Mouse (Mus musculus) heart, embryonic 13.5 days (tissue): ENCODE measurements around the gene Itih1. TPM values are rescaled to one million over a fixed set of nuclear protein-coding genes. Genes with fewer than 3 reads are reported as not detected.

Experiments used
- ATAC-seq: fragments of 200-750 bp; cut with Nextera tagmentation; 2 replicates; pipeline ENCODE4 v1.8.0; 2017; ENCODE audit warnings: moderate TSS enrichment; ENCODE audit not compliant: insufficient number of reproducible peaks, low FRiP score, low TSS enrichment; ENCODE audit errors: extremely low read depth
- H3K27ac ChIP-seq: fragments of 300-500 bp; sonication (generic); replicated peaks from 2 replicates; pipeline ENCODE4 v1.5.1; 2015; ENCODE audit warnings: moderate library complexity, mild to moderate bottlenecking, inconsistent platforms
- H3K27me3 ChIP-seq: fragments of 300-500 bp; sonication (generic); replicated peaks from 2 replicates; pipeline ENCODE4 v1.6.1; 2015; ENCODE audit warnings: mild to moderate bottlenecking, inconsistent platforms
- H3K36me3 ChIP-seq: fragments of 300-500 bp; sonication (generic); 2 replicates; pipeline ENCODE4 v1.6.1; 2015; ENCODE audit warnings: mild to moderate bottlenecking, inconsistent platforms
- H3K4me1 ChIP-seq: fragments of 300-500 bp; sonication (generic); 2 replicates; pipeline ENCODE4 v1.6.1; 2015; ENCODE audit warnings: inconsistent platforms
- H3K4me2 ChIP-seq: fragments of 300-500 bp; sonication (generic); 2 replicates; pipeline ENCODE4 v1.6.1; 2015; ENCODE audit warnings: inconsistent platforms, mild to moderate bottlenecking, moderate library complexity
- H3K4me3 ChIP-seq: fragments of 300-500 bp; sonication (generic); 2 replicates; pipeline ENCODE4 v1.5.1; 2015; ENCODE audit warnings: moderate library complexity, mild to moderate bottlenecking, inconsistent platforms
- H3K9ac ChIP-seq: fragments of 300-500 bp; sonication (generic); 2 replicates; pipeline ENCODE4 v1.6.1; 2015; ENCODE audit warnings: inconsistent platforms, mild to moderate bottlenecking, moderate library complexity
- H3K9me3 ChIP-seq: fragments of 300-500 bp; sonication (generic); 2 replicates; pipeline ENCODE4 v1.6.1; 2016; ENCODE audit warnings: inconsistent platforms
- WGBS: fragments of 180-500 bp; shearing (Covaris S2); methylation state at CpG from one replicate; pipeline ENCODE4 v1.1.7; 2015; ENCODE audit warnings: mixed read lengths; 5-methylcytosine and 5-hydroxymethylcytosine counted together
- polyA plus RNA-seq: library from polyadenylated mRNA; unstranded; fragments of >200 nt; fragmentation: Nextera tagmentation; extraction: Ambion mirVana; gene quantifications from 2 replicates; pipeline ENCODE4 v1.2.1, GENCODE M21; 2015

Gene Itih1
- polyA plus RNA-seq, 1 experiment from 2014 or later: 0.15 TPM

DNA sequence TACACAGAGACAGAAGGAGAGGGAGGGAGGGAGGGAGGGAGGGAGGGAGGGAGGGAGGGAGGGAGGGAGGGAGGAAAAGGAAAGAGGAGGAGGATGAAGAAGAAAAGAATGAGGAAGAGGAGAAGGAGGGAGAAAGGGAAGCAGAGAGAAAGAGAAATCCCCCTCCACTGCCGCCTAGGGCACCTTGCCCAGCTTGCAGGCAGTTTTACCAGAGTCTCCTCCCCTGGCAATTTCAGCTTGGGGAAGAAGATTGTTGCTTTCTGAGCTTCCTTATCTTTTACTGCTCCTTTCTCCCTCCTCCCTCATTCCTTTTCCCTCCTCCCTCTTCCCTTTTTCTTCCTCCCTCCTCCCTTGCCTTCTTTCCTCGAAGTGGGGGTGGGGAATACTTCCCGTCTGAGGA, 40.1 kb downstream of the Itih1 start:
- H3K27me3 ChIP-seq: no peaks in the 10 kb centered on the region
- H3K9ac ChIP-seq: no peak overlapping the region
- no peak overlapping the region for H3K27ac ChIP-seq
- H3K36me3 ChIP-seq: no peaks in the 10 kb centered on the region
- H3K4me1 ChIP-seq: no peaks in the 10 kb centered on the region
- 53% methylated on average over 3 of the region's 3 CpGs for WGBS
- H3K4me2 ChIP-seq: no peak overlapping the region
- no peak for ATAC-seq
- H3K9me3 ChIP-seq: no peaks in the 10 kb centered on the region
- no peak overlapping the region for H3K4me3 ChIP-seq

DNA sequence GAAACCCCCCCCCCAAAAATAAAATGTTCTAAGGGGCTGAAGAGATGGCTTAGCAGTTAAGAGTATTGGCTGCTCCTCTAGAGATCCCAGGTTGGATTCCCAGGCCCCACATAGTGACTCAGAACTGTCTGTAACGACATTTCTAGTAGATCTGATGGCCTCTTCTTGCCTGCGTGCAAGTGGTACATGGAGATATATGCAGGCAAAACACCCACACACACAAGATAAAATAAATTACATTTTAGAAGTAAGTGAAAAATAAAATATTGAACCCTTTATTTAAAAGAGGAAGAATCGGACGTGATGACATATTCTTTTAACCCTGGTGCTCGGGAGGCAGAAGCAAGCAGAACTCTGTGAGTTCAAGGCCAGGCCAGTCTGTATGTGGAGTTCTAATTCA, 40.5 kb downstream of the Itih1 start:
- Histone ChIP-seq H3K4me3 (no peak overlapping the region), H3K4me2 (no peak overlapping the region), H3K36me3 (no peaks in the 10 kb centered on the region), H3K9ac (no peak overlapping the region), H3K27ac (no peak overlapping the region), H3K27me3 (no peaks in the 10 kb centered on the region), H3K4me1 (no peaks in the 10 kb centered on the region), H3K9me3 (no peaks in the 10 kb centered on the region)
- ATAC-seq: no peak
- WGBS: 74% methylated on average over 5 of the region's 5 CpGs

DNA sequence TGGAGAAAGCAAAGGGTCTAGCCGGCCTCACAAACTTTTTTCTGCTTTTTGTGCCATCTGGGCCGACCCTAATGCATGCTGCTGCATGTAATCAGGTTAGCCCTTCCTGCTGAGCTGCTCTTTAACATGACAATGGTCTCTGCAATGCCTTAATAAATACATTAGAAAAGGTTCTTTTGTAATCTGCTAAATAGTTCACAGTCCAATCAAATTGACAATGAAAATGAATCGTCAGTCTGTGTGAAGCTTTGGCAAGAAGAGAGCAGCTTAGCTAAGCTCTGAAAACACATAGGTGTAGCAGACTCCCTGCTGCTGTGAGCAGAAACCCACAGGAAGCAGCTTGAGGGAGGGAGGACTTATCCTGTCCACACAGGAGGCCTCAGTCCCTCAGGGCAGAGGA, 43.1 kb downstream of the Itih1 start:
- ATAC-seq: no peak
- H3K36me3 ChIP-seq: no peaks in the 10 kb centered on the region
- no peak overlapping the region for H3K27ac ChIP-seq
- no peak overlapping the region for H3K4me3 ChIP-seq
- H3K9ac ChIP-seq: no peak overlapping the region
- H3K4me2 ChIP-seq: no peak overlapping the region
- no peaks in the 10 kb centered on the region for H3K27me3 ChIP-seq
- 59% methylated on average over 3 of the region's 3 CpGs for WGBS
- no peaks in the 10 kb centered on the region for H3K9me3 ChIP-seq
- no peaks in the 10 kb centered on the region; the same call in 1 of the 2 replicates for H3K4me1 ChIP-seq

DNA sequence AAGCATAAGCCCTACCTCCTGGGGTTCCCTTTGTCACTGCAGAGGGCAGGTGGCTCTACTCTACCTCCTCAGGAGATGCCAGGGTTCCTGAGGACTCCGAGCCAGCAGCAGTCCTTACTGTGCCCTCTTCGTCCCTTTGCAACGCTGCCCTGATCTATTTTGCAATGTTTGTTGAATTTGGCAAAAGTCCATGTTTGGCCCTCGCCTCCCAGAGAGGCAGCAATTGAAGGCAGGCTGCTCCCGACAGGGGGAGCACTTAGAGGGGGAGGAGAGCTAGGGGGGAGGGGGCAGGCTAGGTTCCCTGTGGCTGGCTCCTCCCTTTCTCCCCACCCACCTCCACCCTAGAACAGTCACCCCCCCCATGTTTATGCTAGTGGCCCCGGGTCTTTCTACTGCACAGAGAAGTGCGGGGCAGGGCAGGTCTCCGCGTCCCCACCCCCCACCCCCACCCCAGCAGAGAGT, 54.8 kb downstream of the Itih1 start:
- Histone ChIP-seq H3K9ac (no peak overlapping the region), H3K4me3 (no peak overlapping the region), H3K36me3 (no peaks in the 10 kb centered on the region), H3K27me3 (0 out of 2 replicates have a peak, but pooled peaks cover 9% of the 10 kb centered on the region), H3K4me2 (peak overlapping the region; percentile 47), H3K9me3 (no peaks in the 10 kb centered on the region), H3K4me1 (peaks cover 8% of the 10 kb centered on the region), H3K27ac (no peak overlapping the region)
- ATAC-seq: no peak
- WGBS: 9% methylated on average over 9 of the region's 9 CpGs

DNA sequence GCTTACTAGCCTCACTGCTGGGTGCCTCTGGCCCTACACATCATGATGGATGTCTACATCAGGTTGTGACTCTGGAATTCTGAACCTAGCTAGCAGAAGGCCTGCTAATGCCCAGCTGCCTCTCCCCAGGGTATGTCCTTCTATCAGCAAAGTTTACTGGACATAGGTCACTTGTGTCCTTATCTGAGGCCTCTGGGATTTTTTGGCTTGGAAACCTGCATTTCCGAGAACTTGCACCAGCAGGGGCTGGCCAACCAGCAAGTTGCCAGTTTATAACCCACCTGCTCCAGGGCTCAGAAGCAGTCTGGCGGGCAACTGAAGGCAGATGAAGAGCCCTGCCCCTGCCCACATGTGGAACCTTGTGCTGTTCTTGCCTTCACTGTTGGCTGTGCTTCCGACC, 56.9 kb downstream of the Itih1 start, which contains the start of gene Itih4:
TSS of gene Itih4 (plus strand) at position 273 of the 400 bp plus-strand sequence.
- 0 out of 2 replicates have a peak, but pooled peaks cover 9% of the 10 kb centered on the region for H3K27me3 ChIP-seq
- H3K9ac ChIP-seq: no peak within 1 kb of the TSS
- H3K9me3 ChIP-seq: no peaks in the 10 kb centered on the region
- H3K4me2 ChIP-seq: no peak within 1 kb of the TSS
- no peaks in the 10 kb centered on the region for H3K36me3 ChIP-seq
- no peak; the same call in 1 of the 2 replicates for ATAC-seq
- WGBS: 67% methylated on average over 3 of the region's 3 CpGs
- no peak within 1 kb of the TSS for H3K4me3 ChIP-seq
- H3K27ac ChIP-seq: no peak within 1 kb of the TSS
- H3K4me1 ChIP-seq: peaks cover 8% of the 10 kb centered on the region

DNA sequence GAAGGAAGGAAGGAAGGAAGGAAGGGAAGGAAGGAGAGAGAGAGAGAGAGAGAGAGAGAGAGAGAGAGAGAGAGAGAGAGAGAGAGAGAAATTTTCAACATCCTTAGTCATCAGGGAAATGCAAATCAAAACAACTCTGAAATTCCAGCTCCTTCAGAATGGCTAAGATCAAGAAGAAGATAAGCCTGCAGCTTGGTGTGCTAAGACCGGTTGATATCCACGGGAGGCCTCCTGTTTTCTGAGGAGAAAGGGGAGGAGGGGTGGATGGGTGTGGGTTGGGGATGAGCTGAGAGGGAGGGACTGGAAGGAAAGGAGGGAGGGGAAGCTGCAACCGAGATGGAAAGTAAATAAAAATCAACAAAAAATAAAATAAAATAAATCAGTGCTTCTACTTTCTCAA, 57.8 kb downstream of the Itih1 start:
- no peaks in the 10 kb centered on the region for H3K36me3 ChIP-seq
- no peak overlapping the region for H3K27ac ChIP-seq
- H3K4me2 ChIP-seq: no peak overlapping the region
- peaks cover 9% of the 10 kb centered on the region for H3K4me1 ChIP-seq
- whole genome bisulfite sequencing: 18% methylated on average over 3 of the region's 3 CpGs
- no peaks in the 10 kb centered on the region for H3K9me3 ChIP-seq
- H3K27me3 ChIP-seq: 0 out of 2 replicates have a peak, but pooled peaks cover 4% of the 10 kb centered on the region
- ATAC-seq: no peak
- H3K9ac ChIP-seq: no peak overlapping the region
- H3K4me3 ChIP-seq: no peak overlapping the region

DNA sequence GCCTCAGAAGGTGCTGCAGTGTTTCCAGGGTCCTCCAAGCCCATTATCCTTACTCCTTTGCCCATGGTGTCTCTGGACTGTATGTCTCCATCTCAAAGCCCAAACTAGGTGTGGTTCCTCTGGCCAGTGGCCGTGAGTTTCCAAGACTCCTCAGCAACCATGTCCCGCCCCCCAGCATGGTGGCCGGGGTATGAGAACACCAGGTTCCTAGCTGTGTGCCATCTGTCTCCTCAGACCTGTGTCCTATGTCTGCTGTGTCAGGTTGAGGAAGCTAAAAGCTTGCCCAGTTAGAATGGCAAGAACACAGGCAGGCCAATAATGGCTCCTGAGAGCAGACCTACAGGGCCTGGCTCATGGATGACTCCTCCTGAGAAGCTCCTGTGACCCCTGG, 61.4 kb downstream of the Itih1 start:
- Histone ChIP-seq H3K4me3 (no peak overlapping the region), H3K9ac (no peak overlapping the region), H3K4me2 (no peak overlapping the region), H3K4me1 (peaks cover 22% of the 10 kb centered on the region), H3K9me3 (no peaks in the 10 kb centered on the region), H3K27me3 (no peaks in the 10 kb centered on the region), H3K27ac (no peak overlapping the region), H3K36me3 (0 out of 2 replicates have a peak, but pooled peaks cover 8% of the 10 kb centered on the region)
- no peak for ATAC-seq
- WGBS: 76% methylated on average over 3 of the region's 3 CpGs

DNA sequence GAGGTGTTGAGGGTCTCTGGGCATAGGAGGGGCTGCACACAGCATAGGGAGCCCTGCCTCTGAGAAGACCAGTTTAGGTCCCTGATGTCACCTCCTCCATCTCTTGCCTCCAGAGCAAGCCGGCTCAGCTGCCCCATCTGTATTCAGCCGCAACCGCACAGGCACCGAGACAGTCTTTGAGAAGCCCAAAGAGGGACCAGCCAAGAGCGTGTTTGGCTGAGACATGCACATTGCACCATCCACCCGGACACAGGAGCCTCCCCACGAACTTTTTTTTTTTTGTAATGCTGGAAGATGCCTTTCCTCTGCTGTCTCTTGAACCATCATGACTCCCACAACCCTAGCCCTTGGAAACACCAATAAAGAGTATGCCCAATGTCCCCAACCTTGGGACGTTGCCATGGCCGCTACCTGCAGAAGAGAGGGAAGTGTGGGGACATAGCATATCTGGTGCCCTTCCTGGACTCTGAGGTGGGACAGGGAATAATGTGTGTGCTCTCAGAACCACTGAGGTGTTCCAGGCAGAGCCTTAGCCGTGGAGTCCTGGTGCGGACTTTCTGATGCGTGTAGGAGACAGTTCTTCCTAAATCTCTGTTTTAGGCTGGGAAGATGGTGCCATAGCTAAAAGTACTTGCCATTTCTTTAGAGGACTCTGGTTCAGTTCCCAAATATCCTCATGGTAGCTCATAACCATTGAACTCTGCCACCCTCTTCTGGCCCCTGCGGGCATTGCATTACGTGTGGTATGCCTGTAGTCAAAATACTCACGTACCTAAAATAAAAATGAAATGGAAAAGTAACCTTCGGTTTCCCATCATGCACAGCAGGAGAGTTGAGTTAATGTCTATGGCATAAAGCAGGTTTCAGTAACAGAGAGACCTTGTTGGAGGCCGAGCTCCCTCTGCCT, 62.0 kb downstream of the Itih1 start:
- Histone ChIP-seq H3K36me3 (0 out of 2 replicates have a peak, but pooled peaks cover 8% of the 10 kb centered on the region), H3K4me3 (no peak overlapping the region), H3K9ac (no peak overlapping the region), H3K27me3 (no peaks in the 10 kb centered on the region), H3K4me1 (peaks cover 25% of the 10 kb centered on the region), H3K9me3 (no peaks in the 10 kb centered on the region), H3K27ac (no peak overlapping the region), H3K4me2 (no peak overlapping the region)
- WGBS: 75% methylated on average over 17 of the region's 17 CpGs
- ATAC-seq: no peak

DNA sequence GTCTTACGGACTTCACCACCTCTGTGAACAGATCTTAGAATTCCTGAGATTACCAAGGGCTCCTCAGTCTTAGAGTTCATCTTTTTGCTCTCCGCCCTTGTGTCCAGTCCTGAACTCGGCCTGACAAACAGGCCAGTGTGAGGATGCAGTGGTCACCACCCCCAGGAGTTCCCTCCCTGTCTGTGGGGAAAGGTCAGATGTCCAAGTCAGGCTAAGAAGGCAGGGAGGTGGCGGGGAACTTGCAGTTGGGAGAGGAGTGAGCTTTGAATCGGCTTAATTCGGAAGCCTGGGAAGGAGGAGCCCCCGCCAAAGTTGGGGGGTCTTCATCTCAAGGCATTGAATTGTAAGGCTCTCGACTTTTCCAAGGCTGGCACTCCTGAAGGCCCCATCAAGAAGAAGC, 62.8 kb downstream of the Itih1 start:
- Histone ChIP-seq H3K9me3 (no peaks in the 10 kb centered on the region), H3K36me3 (0 out of 2 replicates have a peak, but pooled peaks cover 8% of the 10 kb centered on the region), H3K27ac (no peak overlapping the region), H3K27me3 (no peaks in the 10 kb centered on the region), H3K4me1 (peaks cover 25% of the 10 kb centered on the region), H3K9ac (peak overlapping the region; percentile 8; the same call in 1 of the 2 replicates), H3K4me3 (no peak overlapping the region), H3K4me2 (no peak overlapping the region)
- ATAC-seq: no peak
- 68% methylated on average over 8 of the region's 8 CpGs for WGBS

DNA sequence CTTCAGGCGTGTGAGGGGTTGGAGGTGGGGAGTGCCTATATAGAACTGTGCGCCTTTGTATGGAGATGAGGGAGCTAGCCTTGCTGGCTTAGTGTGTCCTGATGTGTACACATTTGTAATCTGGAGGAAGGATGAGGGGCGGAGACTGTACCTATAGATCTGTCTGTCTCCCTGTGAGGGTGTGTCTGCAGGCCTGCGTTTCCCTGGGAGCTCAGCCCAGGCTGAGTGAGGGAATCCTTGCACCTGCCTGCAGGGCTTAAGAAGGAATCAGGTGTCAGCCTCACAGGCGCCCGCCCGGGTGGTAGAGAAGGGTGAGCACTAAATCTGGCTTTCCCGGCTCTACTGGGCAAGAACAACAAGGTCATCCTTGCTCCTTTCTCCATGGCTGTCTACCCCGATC, 63.3 kb downstream of the Itih1 start:
- 55% methylated on average over 9 of the region's 9 CpGs for WGBS
- Histone ChIP-seq H3K4me1 (peaks cover 25% of the 10 kb centered on the region), H3K27ac (peak overlapping the region; percentile 70), H3K36me3 (0 out of 2 replicates have a peak, but pooled peaks cover 8% of the 10 kb centered on the region), H3K9me3 (no peaks in the 10 kb centered on the region), H3K27me3 (no peaks in the 10 kb centered on the region), H3K4me3 (no peak overlapping the region), H3K9ac (peak overlapping the region; percentile 8; the same call in 1 of the 2 replicates), H3K4me2 (0 out of 2 replicates have a peak overlapping the region, but pooled peaks have one; percentile 19)
- ATAC-seq: no peak
